Mouse (Mus musculus): ENCODE data around the gene Asna1.

- no peak for TF ChIP-seq CTCF (conservative IDR thresholded peaks at IDR 0.05 in 1 of 2, IDR thresholded peaks at IDR 0.05 in 1 of 2; ENCODE audit: low read depth in 2 of 2, low read length in 2 of 2)
- no peak for TF ChIP-seq TBP (conservative IDR thresholded peaks at IDR 0.05; ENCODE audit: low read depth, low read length)
- no peak for TF ChIP-seq PAX5 (IDR thresholded peaks at IDR 0.05; ENCODE audit: low read length)
- TF ChIP-seq ZC3H11A (IDR thresholded peaks at IDR 0.05; ENCODE audit: low read depth, low read length) = no peak
- no peak for TF ChIP-seq NRF1 (IDR thresholded peaks at IDR 0.05; ENCODE audit: low read depth, low read length)
- no peak for TF ChIP-seq POLR2A (IDR thresholded peaks at IDR 0.05; ENCODE audit: low read depth, low read length)
- no peak for TF ChIP-seq MAX (IDR thresholded peaks at IDR 0.05; ENCODE audit: low read length)
Measured at GRCm38 (mm10) chr8:84995680-84996079, 29.4 kb downstream of the Asna1 start.
